Mouse (Mus musculus) spleen, adult 2 months (tissue): Measurements from ENCODE around the gene 1600015I10Rik.

Experiments
- CTCF ChIP-seq: fragments of 200-500 bp; IDR thresholded peaks from 2 replicates; pipeline ENCODE4 v1.5.1; 2011; ENCODE audit warnings: mild to moderate bottlenecking, inconsistent platforms; ENCODE audit not compliant: insufficient read depth, insufficient read length, insufficient replicate concordance; ENCODE audit errors: extremely low read depth
- POLR2A ChIP-seq: fragments of 200-500 bp; IDR thresholded peaks from 2 replicates; pipeline ENCODE4 v1.6.1; 2011; ENCODE audit warnings: low read depth, low read length, inconsistent platforms

GRCm38 (mm10) chr6:48956785-48957184 is 27.1 kb downstream of the 1600015I10Rik start:
- TF ChIP-seq CTCF = no peak
- no peak for TF ChIP-seq POLR2A
